ENCODE assay signal across 27 mouse cellular contexts in the genomic region with DNA sequence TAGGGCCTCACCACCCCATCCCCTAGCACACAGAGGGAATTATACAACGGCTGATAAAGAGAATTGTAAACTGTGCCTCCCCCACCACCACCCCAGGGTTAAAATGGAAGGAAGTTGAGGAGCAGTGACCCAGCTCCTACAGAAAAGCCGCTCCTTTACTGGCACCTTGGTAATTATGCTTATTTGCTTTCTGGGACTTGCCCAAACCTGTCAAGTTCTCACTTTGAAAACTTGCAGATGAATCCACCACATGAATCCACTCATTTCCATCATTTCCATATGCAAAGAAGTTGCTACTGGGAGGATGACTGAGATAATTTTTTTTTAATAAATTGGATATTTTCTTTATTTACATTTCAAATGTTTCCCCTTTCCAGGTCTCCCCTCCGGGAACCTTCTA.
"Had no signal": no experiment of that assay in that cellular context is flagged by ENCODE, and none has a peak within 500 bp of the region (broad histone marks: within the 10 kb centered on the region; RNA-seq: fewer than 3 reads in every experiment).

No protein-coding gene starts in this region.

- H3K4me1 ChIP-seq: hindbrain, embryonic 10.5 days; hindbrain, embryonic 12.5 days; kidney, embryonic 15.5 days; limb, embryonic 13.5 days had no signal

- ATAC-seq: hindbrain, embryonic 16.5 days; intestine, embryonic 16.5 days; liver, embryonic 12.5 days had no signal

- H3K4me3 ChIP-seq: gastrocnemius, adult 2 months; heart, adult 2 months; heart, embryonic 15.5 days; hindbrain, embryonic 10.5 days; hindbrain, embryonic 12.5 days; kidney, embryonic 15.5 days; limb, embryonic 13.5 days; limb, embryonic 15.5 days; liver, embryonic 12.5 days had no signal

- H3K36me3 ChIP-seq: heart, embryonic 15.5 days; hindbrain, embryonic 10.5 days; hindbrain, embryonic 12.5 days; kidney, embryonic 15.5 days; limb, embryonic 13.5 days; limb, embryonic 15.5 days; liver, embryonic 12.5 days had no signal

- H3K9ac ChIP-seq: heart, embryonic 15.5 days; hindbrain, embryonic 12.5 days; hindbrain, embryonic 14.5 days; kidney, embryonic 15.5 days; limb, embryonic 13.5 days; limb, embryonic 15.5 days; liver, embryonic 12.5 days; liver, embryonic 14.5 days had no signal

- H3K27me3 ChIP-seq: heart, embryonic 15.5 days; hindbrain, embryonic 12.5 days; kidney, embryonic 15.5 days; limb, embryonic 13.5 days; limb, embryonic 15.5 days; liver, embryonic 12.5 days had no signal

- H3K4me2 ChIP-seq: heart, embryonic 11.5 days; heart, embryonic 15.5 days; hindbrain, embryonic 12.5 days; hindbrain, embryonic 14.5 days; kidney, embryonic 15.5 days; limb, embryonic 13.5 days; limb, embryonic 15.5 days; liver, embryonic 12.5 days had no signal

- H3K9me3 ChIP-seq: heart, embryonic 15.5 days; hindbrain, embryonic 10.5 days; hindbrain, embryonic 12.5 days; kidney, embryonic 15.5 days; limb, embryonic 13.5 days; limb, embryonic 15.5 days; liver, embryonic 12.5 days had no signal

- DNase-seq: gastrocnemius, adult 2 months; gastrocnemius, postnatal 10 days; gastrocnemius, postnatal 25 days; heart, adult 2 months; heart, postnatal 14 days; heart, postnatal 4 days; kidney, adult 11 months; kidney, adult 2 months; kidney, adult 9 months; kidney, postnatal 14 days; kidney, postnatal 36 days; layer of hippocampus, adult 9-11 months; layer of hippocampus, postnatal 36 days; left cerebral cortex, postnatal 4 days had no signal

- H3K27ac ChIP-seq: gastrocnemius, adult 2 months; heart, adult 2 months; heart, embryonic 15.5 days; hindbrain, embryonic 10.5 days; hindbrain, embryonic 12.5 days; hindbrain, embryonic 14.5 days; kidney, embryonic 15.5 days; kidney, postnatal 0 days; limb, embryonic 13.5 days; limb, embryonic 15.5 days; liver, embryonic 12.5 days; liver, embryonic 14.5 days had no signal
